Mouse (Mus musculus) hindbrain, embryonic 15.5 days (tissue): ENCODE measurements around the gene Sucnr1. TPM values are rescaled to one million over a fixed set of nuclear protein-coding genes. Genes with fewer than 3 reads are reported as not detected.

Experiments
- ATAC-seq: fragments of 200-750 bp; cut with Nextera tagmentation; 2 replicates; pipeline ENCODE4 v1.8.0; 2017; ENCODE audit warnings: low read depth, moderate number of reproducible peaks, moderate TSS enrichment; ENCODE audit not compliant: low FRiP score
- H3K27ac ChIP-seq: fragments of 300-500 bp; sonication (generic); replicated peaks from 2 replicates; pipeline ENCODE4 v1.5.1; 2015; ENCODE audit warnings: mild to moderate bottlenecking, inconsistent platforms
- H3K27me3 ChIP-seq: fragments of 300-500 bp; sonication (generic); 2 replicates; pipeline ENCODE4 v1.6.1; 2015; ENCODE audit warnings: control low read depth, inconsistent platforms
- H3K36me3 ChIP-seq: fragments of 300-500 bp; sonication (generic); 2 replicates; pipeline ENCODE4 v1.6.1; 2015; ENCODE audit warnings: control low read depth, inconsistent platforms
- H3K4me1 ChIP-seq: fragments of 300-500 bp; sonication (generic); replicated peaks from 2 replicates; pipeline ENCODE4 v1.6.1; 2015; ENCODE audit warnings: control low read depth, inconsistent platforms
- H3K4me2 ChIP-seq: fragments of 300-500 bp; sonication (generic); 2 replicates; pipeline ENCODE4 v1.6.1; 2015; ENCODE audit warnings: moderate library complexity, mild to moderate bottlenecking, inconsistent platforms
- H3K4me3 ChIP-seq: fragments of 300-500 bp; sonication (generic); 2 replicates; pipeline ENCODE4 v1.5.1; 2015; ENCODE audit warnings: mild to moderate bottlenecking, inconsistent platforms
- H3K9ac ChIP-seq: fragments of 300-500 bp; sonication (generic); 2 replicates; pipeline ENCODE4 v1.6.1; 2015; ENCODE audit warnings: inconsistent platforms
- H3K9me3 ChIP-seq: fragments of 300-500 bp; sonication (generic); 2 replicates; pipeline ENCODE4 v1.6.1; 2016; ENCODE audit warnings: control low read depth, inconsistent platforms
- WGBS: fragments of 180-500 bp; shearing (Covaris S2); methylation state at CpG from one replicate; pipeline ENCODE4 v1.1.7; 2015; 5-methylcytosine and 5-hydroxymethylcytosine counted together
- polyA plus RNA-seq: library from polyadenylated mRNA; unstranded; fragments of >200 nt; fragmentation: Nextera tagmentation; extraction: Ambion mirVana; gene quantifications from 2 replicates; pipeline ENCODE4 v1.2.1, GENCODE M21; 2015

The Sucnr1 gene
- polyA plus RNA-seq, 1 experiment from 2014 or later, result not detected

DNA sequence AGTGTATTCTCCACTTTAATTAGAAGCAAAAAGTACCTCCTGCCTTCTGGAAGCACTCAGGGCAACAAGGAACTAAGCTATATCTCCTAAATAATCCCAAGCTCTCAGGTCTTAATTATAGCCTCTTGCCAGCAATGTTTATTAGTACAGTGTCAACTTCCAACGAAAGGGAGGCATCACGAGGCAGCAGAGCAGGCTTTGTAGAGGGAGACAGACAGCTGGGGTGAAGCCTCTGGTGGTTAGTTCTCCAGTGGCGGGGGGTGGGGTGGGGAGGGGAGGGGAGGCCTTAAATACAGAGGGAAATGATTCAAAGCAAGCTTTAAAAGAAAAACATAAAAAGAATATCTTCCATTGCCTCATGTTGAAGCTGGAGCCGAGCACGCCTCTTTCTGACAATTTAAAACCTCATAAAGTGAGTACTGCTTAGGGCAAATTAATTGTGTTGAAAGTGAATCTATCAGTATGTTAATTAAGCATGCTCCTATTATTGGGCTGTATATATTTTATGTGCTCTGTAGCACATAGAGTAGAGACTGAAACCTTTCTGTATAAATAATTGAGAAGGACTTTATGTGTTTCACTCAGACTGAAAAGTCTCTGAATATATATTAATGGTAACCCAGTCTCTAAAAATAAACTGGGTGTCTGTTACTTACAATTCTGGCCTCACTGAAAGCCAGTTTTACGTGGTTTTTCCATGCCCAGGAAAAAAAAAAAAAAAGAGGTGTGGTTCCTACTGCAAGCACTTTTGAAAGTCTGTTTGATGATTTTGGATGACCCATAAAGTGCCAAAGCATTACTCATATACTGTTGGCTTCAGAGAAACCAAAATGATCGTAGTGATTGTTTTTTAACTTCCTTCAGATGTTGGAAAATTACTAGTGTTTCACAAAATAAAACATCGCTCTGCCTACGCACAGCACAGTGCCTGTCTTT, 42.5 kb downstream of the Sucnr1 start:
- ATAC-seq, result peak; percentile 38; the same call in 1 of the 2 replicates
- H3K9ac ChIP-seq, result no peak overlapping the region
- no peak overlapping the region for H3K27ac ChIP-seq
- 55% methylated on average over 9 of the region's 9 CpGs for WGBS
- no peaks in the 10 kb centered on the region for H3K36me3 ChIP-seq
- no peaks in the 10 kb centered on the region for H3K9me3 ChIP-seq
- H3K4me3 ChIP-seq, result no peak overlapping the region
- H3K4me1 ChIP-seq, result no peaks in the 10 kb centered on the region
- H3K4me2 ChIP-seq, result no peak overlapping the region
- no peaks in the 10 kb centered on the region for H3K27me3 ChIP-seq

DNA sequence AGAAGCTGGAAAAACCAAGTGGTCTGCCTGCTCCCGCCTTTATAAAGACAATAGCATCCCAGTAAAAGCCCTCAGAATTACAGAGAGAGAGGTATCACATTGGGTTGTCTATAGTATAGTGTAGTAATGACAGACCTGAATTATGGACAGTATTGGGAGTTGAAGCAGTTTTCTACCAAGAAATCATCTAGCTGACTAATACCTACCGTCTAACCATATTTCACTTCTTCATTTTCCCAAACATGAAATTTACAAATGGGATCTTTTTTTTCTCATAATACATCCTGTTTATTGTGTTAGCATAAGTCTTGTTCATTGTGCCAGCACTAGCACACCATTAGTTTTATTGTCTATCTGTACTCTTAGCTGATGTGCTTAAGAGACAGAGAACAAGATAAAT, 44.9 kb downstream of the Sucnr1 start:
- Histone ChIP-seq H3K9ac (no peak overlapping the region), H3K27ac (no peak overlapping the region), H3K4me3 (no peak overlapping the region), H3K4me1 (no peaks in the 10 kb centered on the region), H3K4me2 (no peak overlapping the region), H3K27me3 (no peaks in the 10 kb centered on the region), H3K9me3 (no peaks in the 10 kb centered on the region), H3K36me3 (no peaks in the 10 kb centered on the region)
- 91% methylated on average over 2 of the region's 2 CpGs for WGBS
- no peak for ATAC-seq

DNA sequence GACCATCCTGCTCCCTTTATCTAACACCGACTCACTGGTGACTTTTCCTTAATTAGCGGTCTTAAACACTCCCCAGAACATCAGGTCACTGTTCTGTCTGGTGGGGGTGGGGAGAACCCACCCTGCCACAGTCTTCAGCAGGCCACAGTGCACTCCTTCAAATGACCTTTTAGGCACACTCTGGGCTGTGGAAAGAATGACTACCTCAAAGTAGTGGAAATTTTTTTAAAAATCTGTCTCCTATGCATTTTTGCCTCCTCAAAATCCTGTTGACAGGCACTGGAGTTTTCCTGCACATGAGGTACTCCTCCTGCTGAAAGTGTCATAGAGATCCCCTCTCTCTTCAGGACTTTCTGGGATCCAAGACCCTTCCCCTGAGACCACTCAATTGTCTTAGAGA, 46.6 kb downstream of the Sucnr1 start:
- H3K9me3 ChIP-seq, result no peaks in the 10 kb centered on the region
- 90% methylated on average over 2 of the region's 2 CpGs for WGBS
- H3K36me3 ChIP-seq, result no peaks in the 10 kb centered on the region
- no peak overlapping the region for H3K9ac ChIP-seq
- no peaks in the 10 kb centered on the region for H3K4me1 ChIP-seq
- H3K4me2 ChIP-seq, result no peak overlapping the region
- no peak overlapping the region for H3K4me3 ChIP-seq
- no peak for ATAC-seq
- no peak overlapping the region for H3K27ac ChIP-seq
- no peaks in the 10 kb centered on the region for H3K27me3 ChIP-seq

DNA sequence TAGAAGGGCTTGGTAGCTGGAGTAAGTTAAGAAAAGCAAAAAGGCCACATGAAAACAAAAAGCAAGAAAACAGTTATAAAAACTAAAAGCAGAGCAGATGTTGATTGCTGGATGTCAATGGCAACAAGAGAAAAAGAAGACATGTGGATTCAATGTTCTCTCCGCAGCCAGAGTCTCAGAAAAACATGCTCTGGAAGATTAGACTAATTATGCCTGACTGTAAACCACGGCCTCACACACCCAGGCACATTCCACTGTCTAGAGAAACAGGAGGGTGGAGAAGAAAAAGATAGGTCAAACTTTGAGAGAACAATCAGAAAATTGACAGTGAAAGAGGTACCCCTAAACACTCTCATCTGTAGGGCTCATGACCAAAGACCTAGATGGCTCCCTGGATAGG, 54.1 kb downstream of the Sucnr1 start:
- H3K36me3 ChIP-seq, result no peaks in the 10 kb centered on the region
- no peak overlapping the region for H3K4me2 ChIP-seq
- H3K9ac ChIP-seq, result no peak overlapping the region
- H3K27me3 ChIP-seq, result no peaks in the 10 kb centered on the region
- WGBS, result 66% methylated on average over 2 of the region's 2 CpGs
- ATAC-seq, result no peak
- H3K4me3 ChIP-seq, result no peak overlapping the region
- H3K27ac ChIP-seq, result no peak overlapping the region
- H3K9me3 ChIP-seq, result no peaks in the 10 kb centered on the region
- no peaks in the 10 kb centered on the region for H3K4me1 ChIP-seq

Other genes starting within 250 kb of the Sucnr1 start
- not detected in 2 replicates for gene Gm8298, start 220.8 kb upstream of the Sucnr1 start, polyA plus RNA-seq
- not detected in 2 replicates for gene C130079G13Rik, start 156.7 kb upstream of the Sucnr1 start, polyA plus RNA-seq
- not detected in 2 replicates for gene Aadacl2, start 75.1 kb upstream of the Sucnr1 start, polyA plus RNA-seq
- gene Aadac, start 56.2 kb upstream of the Sucnr1 start, polyA plus RNA-seq, result not detected in 2 replicates